Mouse (Mus musculus) urinary bladder, postnatal 14 days (tissue): ENCODE results near the gene Arid3a.

Experiments used
- DNase-seq: peaks from one replicate; pipeline ENCODE4 v3.0.0; 2021; ENCODE audit warnings: low spot score

The Arid3a gene

GRCm38 (mm10) chr10:79927324-79928029, 634 bp downstream of the Arid3a start:
- DNase-seq = peak; percentile 41

- DNase-seq = no peak
Measured at GRCm38 (mm10) chr10:79928030-79928694, 1.3 kb downstream of the Arid3a start.

GRCm38 (mm10) chr10:79928907-79929701, 2.3 kb downstream of the Arid3a start:
- no peak for DNase-seq

GRCm38 (mm10) chr10:79929967-79930825, 3.4 kb downstream of the Arid3a start:
- no peak for DNase-seq

GRCm38 (mm10) chr10:79930826-79931186, 4.0 kb downstream of the Arid3a start:
- no peak for DNase-seq

GRCm38 (mm10) chr10:79931797-79932196, 5.0 kb downstream of the Arid3a start:
- DNase-seq = no peak

GRCm38 (mm10) chr10:79932736-79933135, 5.9 kb downstream of the Arid3a start:
- DNase-seq = peak; percentile 72

- DNase-seq = peak; percentile 56
Measured at GRCm38 (mm10) chr10:79933145-79933679, 6.4 kb downstream of the Arid3a start.

- no peak for DNase-seq
Measured at GRCm38 (mm10) chr10:79933861-79934260, 7.0 kb downstream of the Arid3a start.

GRCm38 (mm10) chr10:79934272-79934721, 7.5 kb downstream of the Arid3a start:
- peak; percentile 80 for DNase-seq

GRCm38 (mm10) chr10:79934794-79935569, 8.1 kb downstream of the Arid3a start:
- no peak for DNase-seq

GRCm38 (mm10) chr10:79936284-79936910, 9.6 kb downstream of the Arid3a start:
- DNase-seq = no peak

- peak; percentile 89 for DNase-seq
Measured at GRCm38 (mm10) chr10:79936911-79937441, 10.1 kb downstream of the Arid3a start.

GRCm38 (mm10) chr10:79937775-79938526, 11.1 kb downstream of the Arid3a start:
- DNase-seq = no peak

- DNase-seq = no peak
Measured at GRCm38 (mm10) chr10:79940749-79941148, 13.9 kb downstream of the Arid3a start.

- no peak for DNase-seq
Measured at GRCm38 (mm10) chr10:79942988-79943387, 16.1 kb downstream of the Arid3a start.

- no peak for DNase-seq
Measured at GRCm38 (mm10) chr10:79943471-79943901, 16.6 kb downstream of the Arid3a start.

GRCm38 (mm10) chr10:79945507-79946234, 18.8 kb downstream of the Arid3a start:
- DNase-seq = peak; percentile 65
